Mouse (Mus musculus) right cerebral cortex, postnatal 10 days (tissue): ENCODE measurements around the gene Irx4.

Experiments used
- DNase-seq, 2 experiments: peaks; one replicate each; pipeline ENCODE4 v3.0.0; 2021; ENCODE audit warnings: low spot score in 2 of 2

Gene Irx4

GRCm38 (mm10) chr13:73260354-73261035, at the start of gene Irx4:
Irx4 (plus strand) TSS chr13:73260479.
- DNase-seq = no peak

GRCm38 (mm10) chr13:73214301-73214700, 46.0 kb upstream of the Irx4 start:
- no peak for DNase-seq

- DNase-seq = no peak
Observed at GRCm38 (mm10) chr13:73236461-73236860, 23.8 kb upstream of the Irx4 start.

- DNase-seq = no peak
Observed at GRCm38 (mm10) chr13:73239191-73239746, 21.0 kb upstream of the Irx4 start.

- DNase-seq = no peak
Observed at GRCm38 (mm10) chr13:73242556-73242955, 17.7 kb upstream of the Irx4 start.

GRCm38 (mm10) chr13:73246961-73247360, 13.3 kb upstream of the Irx4 start:
- DNase-seq = no peak

GRCm38 (mm10) chr13:73251222-73251621, 9.1 kb upstream of the Irx4 start:
- no peak for DNase-seq

- no peak for DNase-seq
Observed at GRCm38 (mm10) chr13:73252022-73252421, 8.3 kb upstream of the Irx4 start.

- DNase-seq = no peak
Observed at GRCm38 (mm10) chr13:73258415-73258814, 1.9 kb upstream of the Irx4 start.

GRCm38 (mm10) chr13:73259577-73260353, 514 bp upstream of the Irx4 start:
- DNase-seq = no peak

- no peak for DNase-seq
Observed at GRCm38 (mm10) chr13:73261036-73261730, 904 bp downstream of the Irx4 start.

- no peak for DNase-seq
Observed at GRCm38 (mm10) chr13:73261881-73262280, 1.6 kb downstream of the Irx4 start.

GRCm38 (mm10) chr13:73262336-73263127, 2.3 kb downstream of the Irx4 start:
- DNase-seq = no peak

GRCm38 (mm10) chr13:73263128-73263971, 3.1 kb downstream of the Irx4 start:
- DNase-seq = no peak

GRCm38 (mm10) chr13:73264166-73264735, 4.0 kb downstream of the Irx4 start:
- DNase-seq = no peak

- no peak for DNase-seq
Observed at GRCm38 (mm10) chr13:73264831-73265230, 4.6 kb downstream of the Irx4 start.

- DNase-seq = no peak
Observed at GRCm38 (mm10) chr13:73265442-73265841, 5.2 kb downstream of the Irx4 start.

GRCm38 (mm10) chr13:73267551-73267950, 7.3 kb downstream of the Irx4 start:
- no peak for DNase-seq

- no peak for DNase-seq
Observed at GRCm38 (mm10) chr13:73268702-73269101, 8.4 kb downstream of the Irx4 start.

- DNase-seq = no peak
Observed at GRCm38 (mm10) chr13:73269251-73269650, 9.0 kb downstream of the Irx4 start.
